Comparison of ENCODE assay signal across 13 mouse cellular contexts in genomic region chr10:21684286-21685013, GRCm38 (mm10).
A peak's percentile ranks its signal among the peaks of the same experiment; 100 is the strongest.
DNase-seq lines count a peak whose midpoint lies in the region; ATAC-seq lines count a peak whose summit lies in the region.
"Had no signal": no experiment of that assay in that cellular context is flagged by ENCODE, and none has a peak within 500 bp of the region (broad histone marks: within the 10 kb centered on the region; RNA-seq: fewer than 3 reads in every experiment).

No protein-coding gene starts in this region.

- ATAC-seq in heart, embryonic 13.5 days (ENCODE audit: extremely low read depth, insufficient number of reproducible peaks, low FRiP score, low TSS enrichment), result no peak
- ATAC-seq in granulocyte monocyte progenitor cell, adult 5-6 weeks (replicated peaks; ENCODE audit: poor library complexity, severe bottlenecking), result no peak
- ATAC-seq in monocyte, adult 5-6 weeks (replicated peaks; ENCODE audit: insufficient number of reproducible peaks, low FRiP score, low TSS enrichment, poor library complexity, severe bottlenecking), result no peak
- ATAC-seq: CD4-positive, CD25-positive, alpha-beta regulatory T cell, adult 4 months; hindbrain, embryonic 16.5 days had no signal

- peak overlapping the region; percentile 51 for H3K27ac ChIP-seq in heart, embryonic 13.5 days (replicated peaks)
- H3K27ac ChIP-seq in limb, embryonic 10.5 days, result peak overlapping the region; percentile 5; the same call in 1 of the 2 replicates
- H3K27ac ChIP-seq: forebrain, embryonic 10.5 days had no signal

- H3K9me3 ChIP-seq in heart, embryonic 13.5 days, result no peaks in the 10 kb centered on the region
- H3K9me3 ChIP-seq in limb, embryonic 10.5 days (replicated peaks), result no peaks in the 10 kb centered on the region
- H3K9me3 ChIP-seq: forebrain, embryonic 10.5 days had no signal

- H3K36me3 ChIP-seq in heart, embryonic 13.5 days, result no peaks in the 10 kb centered on the region
- H3K36me3 ChIP-seq in limb, embryonic 10.5 days, result no peaks in the 10 kb centered on the region
- H3K36me3 ChIP-seq: forebrain, embryonic 10.5 days had no signal

- H3K27me3 ChIP-seq in heart, embryonic 13.5 days (replicated peaks), result no peaks in the 10 kb centered on the region
- H3K27me3 ChIP-seq in limb, embryonic 10.5 days (ENCODE audit: low read depth, poor library complexity, severe bottlenecking), result no peaks in the 10 kb centered on the region

- peak overlapping the region; percentile 2; the same call in 1 of the 2 replicates for H3K4me2 ChIP-seq in heart, embryonic 13.5 days

- DNase-seq in kidney, adult 11 months, result peak; percentile 59
- DNase-seq in kidney, postnatal 4 days, result no peak
- DNase-seq in brain, adult 2 months (ENCODE audit: low read depth, low spot score), result peak; percentile 74
- DNase-seq in limb, embryonic 10.5 days (ENCODE audit: low spot score), result no peak
- DNase-seq in spleen, postnatal 14 days (ENCODE audit: low spot score in 2 of 2), result no peak
- DNase-seq: lung, adult 2 months; thymus, adult 2 months had no signal

- H3K4me1 ChIP-seq in heart, embryonic 13.5 days, result peaks cover 36% of the 10 kb centered on the region
- peaks cover 15% of the 10 kb centered on the region for H3K4me1 ChIP-seq in limb, embryonic 10.5 days

- no peak overlapping the region for H3K4me3 ChIP-seq in heart, embryonic 13.5 days
- H3K4me3 ChIP-seq in limb, embryonic 10.5 days, result no peak overlapping the region
- H3K4me3 ChIP-seq: forebrain, embryonic 10.5 days had no signal

- H3K9ac ChIP-seq in heart, embryonic 13.5 days, result no peak overlapping the region

- WGBS in heart, embryonic 13.5 days, result 37% methylated on average over 9 of the region's 9 CpGs
- WGBS in limb, embryonic 10.5 days, result 71% methylated on average over 9 of the region's 9 CpGs

Comparison
In these comparisons a context has a peak if more than half of its experiments do, and no peak if none do; other contexts are left out.
1. DNase-seq: peak in kidney, adult 11 months (single experiment) and brain, adult 2 months (single experiment); none in kidney, postnatal 4 days (0 of 2), limb, embryonic 10.5 days (single experiment) and spleen, postnatal 14 days (0 of 2).